Mouse (Mus musculus) heart, adult 2 months (tissue): ENCODE measurements around the gene Msi2. TPM values are rescaled to one million over a fixed set of nuclear protein-coding genes. Genes with fewer than 3 reads are reported as not detected.

Experiments used
- DNase-seq, 2 experiments: peaks; one replicate each; pipeline ENCODE4 v3.0.0; 2021
- H3K27ac ChIP-seq: fragments of 200-600 bp; 2 replicates; pipeline ENCODE4 v1.8.1; 2022
- H3K27me3 ChIP-seq: fragments of 200-500 bp; 2 replicates; pipeline ENCODE4 v1.6.1; 2012; ENCODE audit warnings: mild to moderate bottlenecking, low read length, inconsistent platforms, mixed read lengths; ENCODE audit not compliant: control insufficient read depth, insufficient read depth
- H3K36me3 ChIP-seq: fragments of 200-500 bp; 2 replicates; pipeline ENCODE4 v1.6.1; 2012; ENCODE audit warnings: low read length, inconsistent platforms; ENCODE audit not compliant: control insufficient read depth, insufficient read depth
- H3K4me1 ChIP-seq: fragments of 200-500 bp; 2 replicates; pipeline ENCODE4 v1.6.1; 2011; ENCODE audit warnings: low read length; ENCODE audit not compliant: control insufficient read depth, insufficient read depth
- H3K4me3 ChIP-seq: fragments of 200-600 bp; 2 replicates; pipeline ENCODE4 v1.8.1; 2022
- H3K79me2 ChIP-seq: fragments of 200-500 bp; replicated peaks from 2 replicates; pipeline ENCODE4 v1.6.1; 2012; ENCODE audit warnings: mild to moderate bottlenecking, inconsistent platforms, low read length, moderate library complexity, mixed read lengths; ENCODE audit not compliant: control insufficient read depth, insufficient read depth
- H3K9ac ChIP-seq: fragments of 200-500 bp; 2 replicates; pipeline ENCODE4 v1.6.1; 2012; ENCODE audit warnings: low read depth, mild to moderate bottlenecking, control low read depth, inconsistent platforms, low read length, mixed read lengths
- CTCF ChIP-seq: fragments of 200-600 bp; IDR thresholded peaks from 2 replicates; pipeline ENCODE4 v1.8.1; 2022; ENCODE audit warnings: antibody characterized with exemption, mild to moderate bottlenecking, moderate library complexity
- EP300 ChIP-seq: fragments of 200-500 bp; IDR thresholded peaks from 2 replicates; pipeline ENCODE4 v1.6.1; 2011; ENCODE audit warnings: low read depth, low read length, control low read depth; ENCODE audit not compliant: insufficient read depth
- POLR2A ChIP-seq: fragments of 200-500 bp; IDR thresholded peaks from 2 replicates; pipeline ENCODE4 v1.6.1; 2011; ENCODE audit warnings: mild to moderate bottlenecking, low read depth, low read length, control low read depth; ENCODE audit not compliant: insufficient read depth
- WGBS: fragments of 180-500 bp; shearing (Covaris S2); methylation state at CpG from one replicate; pipeline ENCODE4 v1.1.7; 2018; 5-methylcytosine and 5-hydroxymethylcytosine counted together
- intact Hi-C: fragments of 180-260 bp; cut with DNase I; formaldehyde crosslinking; loops from one replicate; pipeline ENCODE4 v1.15.1; 2025
- polyA plus RNA-seq: library from polyadenylated mRNA; depleted of rRNA; stranded (reverse); fragments of >200 nt; gene quantifications from 2 replicates; pipeline ENCODE4 v1.2.3, GENCODE M21; 2012
- total RNA-seq, 2 experiments: library from RNA; stranded (reverse); gene quantifications; 2 replicates each; pipeline ENCODE4 v1.2.3; 2021

Gene Msi2
- total and polyA plus RNA-seq, 3 experiments, result 42.5 to 208 (median 176) TPM

DNA sequence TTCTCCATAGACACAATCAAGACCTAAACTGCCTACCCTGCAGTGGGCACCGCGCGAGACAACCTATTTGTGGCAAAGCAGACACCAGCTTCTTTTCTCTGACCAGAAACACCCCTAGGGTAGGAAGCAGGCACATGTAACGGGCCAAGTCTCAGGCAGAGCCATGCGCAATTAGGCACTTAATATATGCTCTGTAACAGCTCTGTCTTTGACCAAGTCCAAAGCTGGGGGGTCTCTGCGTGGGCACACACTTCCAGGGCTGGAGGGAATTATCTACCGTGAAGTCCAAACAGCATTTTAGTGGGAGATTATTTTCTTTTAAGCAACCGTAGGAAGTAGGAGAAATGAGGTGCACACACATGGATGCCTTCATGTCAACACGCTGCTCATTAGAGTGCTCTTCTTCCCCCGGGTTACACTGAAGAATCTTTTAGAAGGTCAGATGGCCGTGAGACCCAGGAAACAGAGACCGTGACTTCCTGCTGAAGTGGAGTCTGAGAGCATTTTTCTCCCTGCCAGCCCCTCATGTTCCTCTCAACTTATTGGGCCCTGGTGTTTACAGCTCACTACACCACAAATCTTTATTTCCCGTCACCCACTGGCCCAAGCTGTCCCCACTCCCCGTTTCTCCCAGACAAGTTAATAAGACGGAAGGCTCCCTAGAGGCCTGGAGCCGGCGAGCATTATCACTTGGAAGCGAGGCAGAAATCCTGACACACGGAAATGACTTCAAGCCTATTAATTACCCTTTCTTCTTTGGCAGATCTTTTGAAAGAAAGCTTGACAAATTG, 258.2 kb downstream of the Msi2 start:
- H3K36me3 ChIP-seq, result no peaks in the 10 kb centered on the region; the same call in 1 of the 2 replicates
- H3K9ac ChIP-seq, result no peak overlapping the region
- 53% methylated on average over 19 of the region's 19 CpGs for WGBS
- H3K27me3 ChIP-seq, result no peaks in the 10 kb centered on the region
- H3K79me2 ChIP-seq, result no peaks in the 10 kb centered on the region
- peaks cover 5% of the 10 kb centered on the region; the same call in 1 of the 2 replicates for H3K4me1 ChIP-seq
- no peak overlapping the region for H3K4me3 ChIP-seq
- H3K27ac ChIP-seq, result peak overlapping the region; percentile 4; the same call in 1 of the 2 replicates
- TF ChIP-seq CTCF (no peak), POLR2A (no peak), EP300 (no peak)
- peak in 1 of 2 experiments; percentile 32 for DNase-seq
- intact Hi-C loops, result no loop called here

DNA sequence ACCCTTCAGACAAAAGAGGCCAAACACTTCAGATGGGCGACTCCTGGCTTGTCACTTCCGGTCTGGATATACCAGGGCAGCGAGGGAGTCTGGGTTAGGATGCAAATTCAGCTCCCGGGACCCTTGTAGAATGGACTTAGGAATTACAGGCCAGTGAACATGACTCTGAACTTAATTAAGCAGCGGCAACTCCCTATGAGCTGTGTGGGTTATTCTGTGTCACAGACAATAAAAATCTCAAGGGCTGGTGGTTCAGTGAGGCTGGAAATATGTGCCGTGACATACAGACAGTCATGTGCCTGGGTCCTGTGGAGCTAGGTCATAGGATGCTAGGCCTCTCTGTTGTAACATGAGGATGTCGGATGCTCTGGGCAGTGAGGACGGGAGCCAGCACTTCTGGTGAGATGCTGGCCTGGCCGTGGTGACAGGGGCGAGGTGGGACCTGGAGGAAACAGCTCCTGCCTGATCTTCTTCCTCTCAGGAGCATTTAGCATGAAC, 261.0 kb downstream of the Msi2 start:
- H3K4me1 ChIP-seq, result peaks cover 5% of the 10 kb centered on the region; the same call in 1 of the 2 replicates
- no peak for DNase-seq
- H3K9ac ChIP-seq, result no peak overlapping the region
- no peaks in the 10 kb centered on the region for H3K27me3 ChIP-seq
- H3K27ac ChIP-seq, result no peak overlapping the region
- TF ChIP-seq EP300 (no peak), CTCF (no peak), POLR2A (no peak)
- 86% methylated on average over 10 of the region's 10 CpGs for WGBS
- intact Hi-C loops, result no loop called here
- H3K79me2 ChIP-seq, result no peaks in the 10 kb centered on the region
- no peak overlapping the region for H3K4me3 ChIP-seq
- H3K36me3 ChIP-seq, result no peaks in the 10 kb centered on the region

DNA sequence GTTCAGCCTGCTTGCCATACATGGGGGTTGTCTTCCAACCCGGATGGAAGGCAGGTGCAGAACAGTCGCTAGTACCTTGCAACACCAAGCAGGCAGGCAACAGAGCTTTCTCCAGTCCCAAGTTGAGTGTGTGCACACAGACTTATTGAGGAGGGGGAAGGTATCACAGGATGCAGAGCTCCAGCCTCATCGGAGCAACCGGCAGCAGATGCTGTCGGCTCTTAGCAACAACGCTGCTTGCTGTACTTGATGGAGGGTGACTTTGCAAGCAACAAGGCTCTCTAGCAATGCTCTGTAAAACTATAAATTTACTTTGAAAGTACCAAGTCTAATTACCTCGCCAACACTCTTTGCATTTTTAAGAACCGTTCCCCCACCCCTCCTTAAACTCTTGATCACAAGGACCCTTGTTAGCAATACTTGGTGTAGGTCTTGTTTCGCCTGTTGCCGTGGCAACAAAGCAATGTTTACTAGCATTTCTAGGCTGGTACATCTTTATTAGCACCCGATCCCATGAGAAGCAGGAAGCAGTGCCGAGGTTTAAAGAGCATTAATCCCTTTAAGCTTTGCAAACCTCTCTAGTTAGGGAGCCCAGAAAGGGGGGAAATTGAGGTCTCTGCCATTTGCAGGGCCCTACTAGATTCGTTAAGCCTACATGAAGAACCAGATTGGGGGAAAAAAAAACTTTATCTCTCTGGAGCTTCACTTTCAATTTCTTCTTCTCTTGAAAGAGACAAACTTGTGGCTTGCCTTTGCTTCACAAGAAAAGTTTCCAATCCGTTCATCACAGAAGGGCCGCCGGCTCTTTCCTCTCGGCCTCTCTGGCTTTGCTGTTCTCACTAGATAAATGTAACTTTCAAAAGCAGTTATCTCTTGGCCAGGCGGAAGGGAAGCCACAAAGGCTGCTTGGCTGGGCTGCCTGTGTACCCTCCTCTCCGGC, 263.2 kb downstream of the Msi2 start:
- WGBS, result 61% methylated on average over 19 of the region's 19 CpGs
- H3K27ac ChIP-seq, result no peak overlapping the region
- H3K4me1 ChIP-seq, result peaks cover 2% of the 10 kb centered on the region; the same call in 1 of the 2 replicates
- H3K79me2 ChIP-seq, result no peaks in the 10 kb centered on the region
- H3K9ac ChIP-seq, result no peak overlapping the region
- intact Hi-C loops, result no loop called here
- no peaks in the 10 kb centered on the region for H3K27me3 ChIP-seq
- H3K4me3 ChIP-seq, result no peak overlapping the region
- no peak for DNase-seq
- TF ChIP-seq CTCF, result no peak
- TF ChIP-seq POLR2A, result no peak
- no peak for TF ChIP-seq EP300
- no peaks in the 10 kb centered on the region for H3K36me3 ChIP-seq

DNA sequence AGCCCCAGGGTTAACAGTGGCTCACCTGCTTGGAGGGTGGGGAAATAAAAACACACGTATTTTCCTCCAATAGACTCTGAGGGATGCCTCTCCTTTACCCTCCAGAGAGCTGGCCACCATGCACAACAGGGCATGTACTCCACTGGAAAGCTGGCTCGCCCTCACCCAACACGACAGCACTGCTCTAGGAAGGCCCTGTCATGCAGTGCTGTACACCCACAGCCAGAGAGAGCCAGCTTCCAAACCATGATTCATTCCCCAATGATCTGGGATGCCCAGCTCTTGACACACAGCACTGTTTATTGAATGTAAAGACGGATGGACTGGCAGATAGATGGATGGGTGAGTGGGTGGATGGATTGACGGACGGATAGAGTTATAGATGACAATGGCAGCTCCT, 269.1 kb downstream of the Msi2 start:
- Histone ChIP-seq H3K79me2 (no peaks in the 10 kb centered on the region), H3K27ac (no peak overlapping the region), H3K4me1 (peaks cover 4% of the 10 kb centered on the region; the same call in 1 of the 2 replicates), H3K27me3 (no peaks in the 10 kb centered on the region), H3K4me3 (no peak overlapping the region), H3K36me3 (no peaks in the 10 kb centered on the region), H3K9ac (no peak overlapping the region)
- DNase-seq, result no peak
- TF ChIP-seq EP300, result no peak
- no peak for TF ChIP-seq CTCF
- TF ChIP-seq POLR2A, result no peak
- intact Hi-C loops, result no loop called here
- 79% methylated on average over 6 of the region's 6 CpGs for WGBS

DNA sequence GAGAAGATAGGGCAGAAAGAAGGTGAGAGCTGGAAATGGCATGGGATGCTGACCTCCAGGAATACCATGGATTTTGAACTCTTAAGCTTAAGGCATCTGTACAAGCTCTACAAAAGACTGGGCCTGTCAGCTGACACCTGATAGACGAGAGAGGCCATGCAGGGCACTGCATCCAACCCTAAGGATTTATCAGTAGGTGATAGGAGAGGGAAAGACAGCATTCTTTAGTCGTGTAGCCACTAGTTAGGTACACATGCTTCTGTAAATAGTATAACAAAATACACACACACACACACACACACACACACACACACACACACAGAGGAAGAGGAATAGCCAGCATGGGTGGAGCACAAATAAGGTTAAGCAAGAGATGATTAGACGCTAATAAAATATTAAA, 269.7 kb downstream of the Msi2 start:
- Histone ChIP-seq H3K27me3 (no peaks in the 10 kb centered on the region), H3K4me3 (no peak overlapping the region), H3K36me3 (no peaks in the 10 kb centered on the region), H3K9ac (no peak overlapping the region), H3K27ac (no peak overlapping the region), H3K4me1 (peaks cover 4% of the 10 kb centered on the region; the same call in 1 of the 2 replicates), H3K79me2 (no peaks in the 10 kb centered on the region)
- intact Hi-C loops, result no loop called here
- TF ChIP-seq POLR2A (no peak), EP300 (no peak), CTCF (no peak)
- DNase-seq, result no peak
- 50% methylated on average over 3 of the region's 3 CpGs for WGBS
